Mouse (Mus musculus) hindlimb bud, embryonic 11.5 days (tissue): ENCODE results near the gene Eif4e1b.
A peak's percentile ranks its signal among the peaks of the same experiment; 100 is the strongest.

ENCODE experiments used
- DNase-seq: peaks from one replicate; pipeline ENCODE4 v3.0.0-alpha.2; 2012; ENCODE audit warnings: low read depth, low spot score; ENCODE audit errors: extremely low spot score

The Eif4e1b gene

GRCm38 (mm10) chr13:54797861-54798643 lies 14.3 kb downstream of the Eif4e1b start:
- DNase-seq, result no peak

- DNase-seq, result no peak
Measured at GRCm38 (mm10) chr13:54798740-54799139, 14.9 kb downstream of the Eif4e1b start.

GRCm38 (mm10) chr13:54799701-54800100 lies 15.9 kb downstream of the Eif4e1b start:
- DNase-seq, result peak; percentile 73

- DNase-seq, result no peak
Measured at GRCm38 (mm10) chr13:54800206-54800605, 16.4 kb downstream of the Eif4e1b start.

GRCm38 (mm10) chr13:54803010-54803409 lies 19.2 kb downstream of the Eif4e1b start:
- no peak for DNase-seq

GRCm38 (mm10) chr13:54805134-54805838 lies 21.5 kb downstream of the Eif4e1b start:
- DNase-seq, result no peak

GRCm38 (mm10) chr13:54806434-54806976 lies 22.7 kb downstream of the Eif4e1b start:
- no peak for DNase-seq

- no peak for DNase-seq
Measured at GRCm38 (mm10) chr13:54808067-54808466, 24.3 kb downstream of the Eif4e1b start.

- no peak for DNase-seq
Measured at GRCm38 (mm10) chr13:54811476-54811875, 27.7 kb downstream of the Eif4e1b start.

- no peak for DNase-seq
Measured at GRCm38 (mm10) chr13:54813381-54813780, 29.6 kb downstream of the Eif4e1b start.

- DNase-seq, result no peak
Measured at GRCm38 (mm10) chr13:54818399-54819254, 34.8 kb downstream of the Eif4e1b start.

- DNase-seq, result no peak
Measured at GRCm38 (mm10) chr13:54821106-54821505, 37.3 kb downstream of the Eif4e1b start.

- DNase-seq, result no peak
Measured at GRCm38 (mm10) chr13:54821931-54822330, 38.1 kb downstream of the Eif4e1b start.

- DNase-seq, result no peak
Measured at GRCm38 (mm10) chr13:54824111-54824931, 40.5 kb downstream of the Eif4e1b start.

- no peak for DNase-seq
Measured at GRCm38 (mm10) chr13:54827992-54828391, 44.2 kb downstream of the Eif4e1b start.

GRCm38 (mm10) chr13:54828508-54828907 lies 44.7 kb downstream of the Eif4e1b start:
- DNase-seq, result no peak

- DNase-seq, result no peak
Measured at GRCm38 (mm10) chr13:54829450-54829849, 45.7 kb downstream of the Eif4e1b start.

- no peak for DNase-seq
Measured at GRCm38 (mm10) chr13:54836351-54837030, 52.7 kb downstream of the Eif4e1b start.

GRCm38 (mm10) chr13:54837061-54837460 lies 53.3 kb downstream of the Eif4e1b start:
- DNase-seq, result no peak

- peak; percentile 49 for DNase-seq
Measured at GRCm38 (mm10) chr13:54837471-54837889, 53.7 kb downstream of the Eif4e1b start.
